Mouse (Mus musculus) thymus, adult 2 months (tissue): ENCODE results near the gene Rbfox2.

ENCODE experiments used
- CTCF ChIP-seq: fragments of 200-500 bp; IDR thresholded peaks from 2 replicates; pipeline ENCODE4 v1.5.1; 2012; ENCODE audit warnings: mild to moderate bottlenecking, control low read depth, low read length, moderate library complexity, borderline replicate concordance; ENCODE audit not compliant: control insufficient read depth, poor library complexity, insufficient read depth; ENCODE audit errors: extremely low read depth
- POLR2A ChIP-seq: fragments of 200-500 bp; IDR thresholded peaks from 2 replicates; pipeline ENCODE4 v1.6.1; 2012; ENCODE audit warnings: mild to moderate bottlenecking, low read length, control low read depth, moderate library complexity; ENCODE audit not compliant: control insufficient read depth, poor library complexity, insufficient read depth; ENCODE audit errors: extremely low read depth

- TF ChIP-seq CTCF (no peak), POLR2A (no peak)
Observed at GRCm38 (mm10) chr15:77037278-77038161, 269.3 kb downstream of the Rbfox2 start.
